Mouse (Mus musculus) thymus, adult 2 months (tissue): ENCODE results near the gene Syt3.

Source experiments
- CTCF ChIP-seq: fragments of 200-500 bp; IDR thresholded peaks from 2 replicates; pipeline ENCODE4 v1.5.1; 2012; ENCODE audit warnings: mild to moderate bottlenecking, control low read depth, low read length, moderate library complexity, borderline replicate concordance; ENCODE audit not compliant: control insufficient read depth, poor library complexity, insufficient read depth; ENCODE audit errors: extremely low read depth
- POLR2A ChIP-seq: fragments of 200-500 bp; IDR thresholded peaks from 2 replicates; pipeline ENCODE4 v1.6.1; 2012; ENCODE audit warnings: mild to moderate bottlenecking, low read length, control low read depth, moderate library complexity; ENCODE audit not compliant: control insufficient read depth, poor library complexity, insufficient read depth; ENCODE audit errors: extremely low read depth

DNA sequence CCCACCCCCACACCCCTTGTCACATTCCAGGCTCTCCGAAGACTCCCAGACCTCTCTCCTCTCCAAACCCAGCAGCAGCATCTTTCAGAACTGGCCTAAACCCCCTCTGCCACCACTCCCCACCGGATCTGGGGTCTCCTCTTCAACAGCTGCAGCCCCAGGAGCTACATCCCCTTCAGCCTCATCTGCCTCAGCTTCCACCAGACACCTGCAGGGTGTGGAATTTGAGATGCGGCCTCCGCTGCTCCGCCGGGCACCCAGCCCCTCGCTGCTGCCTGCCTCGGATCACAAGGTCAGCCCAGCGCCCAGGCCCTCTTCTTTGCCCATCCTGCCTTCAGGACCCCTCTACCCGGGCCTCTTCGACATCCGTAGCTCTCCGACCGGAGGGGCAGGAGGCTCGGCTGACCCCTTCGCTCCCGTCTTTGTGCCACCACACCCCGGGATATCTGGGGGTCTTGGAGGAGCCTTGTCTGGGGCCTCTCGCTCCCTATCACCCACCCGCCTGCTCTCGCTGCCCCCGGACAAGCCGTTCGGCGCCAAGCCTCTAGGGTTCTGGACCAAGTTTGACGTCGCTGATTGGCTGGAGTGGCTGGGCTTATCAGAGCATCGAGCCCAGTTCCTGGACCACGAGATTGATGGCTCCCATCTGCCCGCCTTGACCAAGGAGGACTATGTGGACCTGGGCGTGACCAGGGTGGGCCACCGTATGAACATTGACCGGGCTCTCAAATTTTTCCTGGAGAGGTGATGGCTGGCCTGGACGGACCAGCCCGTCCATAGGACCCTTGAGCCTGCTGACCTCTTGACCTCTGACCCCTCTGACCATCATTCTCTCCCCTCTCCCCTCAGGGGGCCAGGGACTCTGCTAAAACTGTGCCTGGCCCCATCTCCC is 27.1 kb upstream of the Syt3 start:
- TF ChIP-seq CTCF (no peak), POLR2A (no peak)
